Mouse (Mus musculus) kidney, adult 11 months (tissue): ENCODE measurements around the gene Elp5.

Source experiments
- DNase-seq: peaks from one replicate; pipeline ENCODE4 v3.0.0; 2022

The Elp5 gene

GRCm38 (mm10) chr11:69990850-69991691 lies 8.8 kb upstream of the Elp5 start, which contains the start of gene Gabarap:
Gene Gabarap, plus strand, starts transcription at chr11:69991143.
- peak; percentile 96 for DNase-seq

- DNase-seq, result no peak
Measured at GRCm38 (mm10) chr11:69989949-69990348, 7.6 kb upstream of the Elp5 start.

GRCm38 (mm10) chr11:69984431-69984830 lies 2.1 kb upstream of the Elp5 start:
- no peak for DNase-seq

- DNase-seq, result no peak
Measured at GRCm38 (mm10) chr11:69983377-69983776, 1.1 kb upstream of the Elp5 start.

- DNase-seq, result no peak
Measured at GRCm38 (mm10) chr11:69982877-69983276, 560 bp upstream of the Elp5 start.

- DNase-seq, result no peak
Measured at GRCm38 (mm10) chr11:69981141-69981762, 1.1 kb downstream of the Elp5 start, which contains the start of gene Ctdnep1. Gene Ctdnep1, plus strand, starts transcription at chr11:69981156.

GRCm38 (mm10) chr11:69980196-69981140 lies 1.8 kb downstream of the Elp5 start:
- peak; percentile 98 for DNase-seq

GRCm38 (mm10) chr11:69979827-69980195 lies 2.5 kb downstream of the Elp5 start:
- no peak for DNase-seq

- DNase-seq, result no peak
Measured at GRCm38 (mm10) chr11:69976271-69976670, 6.0 kb downstream of the Elp5 start.

GRCm38 (mm10) chr11:69974907-69975306 lies 7.4 kb downstream of the Elp5 start:
- no peak for DNase-seq

GRCm38 (mm10) chr11:69970775-69971174 lies 11.5 kb downstream of the Elp5 start:
- DNase-seq, result no peak

GRCm38 (mm10) chr11:69970222-69970621 lies 12.1 kb downstream of the Elp5 start:
- no peak for DNase-seq

- no peak for DNase-seq
Measured at GRCm38 (mm10) chr11:69968793-69969192, 13.5 kb downstream of the Elp5 start.

- DNase-seq, result no peak
Measured at GRCm38 (mm10) chr11:69966860-69967517, 15.3 kb downstream of the Elp5 start.

- peak; percentile 60 for DNase-seq
Measured at GRCm38 (mm10) chr11:69966006-69966859, 16.1 kb downstream of the Elp5 start.

GRCm38 (mm10) chr11:69965271-69966005 lies 16.9 kb downstream of the Elp5 start:
- peak; percentile 80 for DNase-seq

- DNase-seq, result no peak
Measured at GRCm38 (mm10) chr11:69964650-69965270, 17.6 kb downstream of the Elp5 start, which contains the start of gene Cldn7. Gene Cldn7, plus strand, starts transcription at chr11:69964779.

GRCm38 (mm10) chr11:69961841-69962240 lies 20.5 kb downstream of the Elp5 start:
- no peak for DNase-seq

- DNase-seq, result no peak
Measured at GRCm38 (mm10) chr11:69960616-69961015, 21.7 kb downstream of the Elp5 start.

GRCm38 (mm10) chr11:69956218-69956617 lies 26.1 kb downstream of the Elp5 start:
- DNase-seq, result no peak
